In genomic region chr13:28947740-28948441, GRCm38 (mm10) we compare ENCODE assay signal across 8 mouse cellular contexts. TPM values are rescaled to one million over a fixed set of nuclear protein-coding genes. Genes with fewer than 3 reads are reported as not detected.
DNase-seq lines count a peak whose midpoint lies in the region; ATAC-seq and TF ChIP-seq lines count a peak whose summit lies in the region.

No protein-coding gene starts in this region.

- H3K27me3 ChIP-seq in heart, embryonic 13.5 days (replicated peaks): no peaks in the 10 kb centered on the region
- no peaks in the 10 kb centered on the region for H3K27me3 ChIP-seq in hindbrain, postnatal 0 days (ENCODE audit: insufficient read depth, low read length)
- no peaks in the 10 kb centered on the region for H3K27me3 ChIP-seq in midbrain, embryonic 12.5 days

- 35% methylated on average over 7 of the region's 7 CpGs for WGBS in heart, embryonic 13.5 days
- 27% methylated on average over 7 of the region's 7 CpGs for WGBS in hindbrain, postnatal 0 days
- 22% methylated on average over 7 of the region's 7 CpGs for WGBS in midbrain, embryonic 12.5 days

- peaks cover 25% of the 10 kb centered on the region for H3K4me1 ChIP-seq in heart, embryonic 13.5 days
- H3K4me1 ChIP-seq in hindbrain, postnatal 0 days (ENCODE audit: insufficient read depth, low read length): 0 out of 2 replicates have a peak, but pooled peaks cover 7% of the 10 kb centered on the region
- H3K4me1 ChIP-seq in midbrain, embryonic 12.5 days: peaks cover 23% of the 10 kb centered on the region

- H3K36me3 ChIP-seq in heart, embryonic 13.5 days: peaks cover 10% of the 10 kb centered on the region
- H3K36me3 ChIP-seq in hindbrain, postnatal 0 days (ENCODE audit: insufficient read depth, low read length): no peaks in the 10 kb centered on the region
- peaks cover 11% of the 10 kb centered on the region; the same call in 1 of the 2 replicates for H3K36me3 ChIP-seq in midbrain, embryonic 12.5 days

- peak overlapping the region; percentile 67 for H3K27ac ChIP-seq in heart, embryonic 13.5 days (replicated peaks)
- H3K27ac ChIP-seq in hindbrain, postnatal 0 days: peak overlapping the region; percentile 68; the same call in 1 of the 2 replicates
- H3K27ac ChIP-seq in midbrain, embryonic 12.5 days (replicated peaks): peak overlapping the region; percentile 88

- H3K4me3 ChIP-seq in heart, embryonic 13.5 days: peak overlapping the region; percentile 100
- peak overlapping the region; percentile 68 for H3K4me3 ChIP-seq in hindbrain, postnatal 0 days (ENCODE audit: low read length)
- H3K4me3 ChIP-seq in midbrain, embryonic 12.5 days: peak overlapping the region; percentile 45

- no peaks in the 10 kb centered on the region for H3K9me3 ChIP-seq in heart, embryonic 13.5 days
- no peaks in the 10 kb centered on the region for H3K9me3 ChIP-seq in hindbrain, postnatal 0 days (ENCODE audit: low read length)
- H3K9me3 ChIP-seq in midbrain, embryonic 12.5 days: no peaks in the 10 kb centered on the region

- no peak for TF ChIP-seq CTCF in hindbrain, postnatal 0 days (IDR thresholded peaks at IDR 0.05; ENCODE audit: low read depth)

- no peak for DNase-seq in heart, adult 9 months (ENCODE audit: low spot score in 2 of 2)
- peak; percentile 57 for DNase-seq in embryo, embryonic 11 days
- DNase-seq in hindbrain, postnatal 0 days (ENCODE audit: low spot score): peak; percentile 40
- no peak for DNase-seq in right cerebral cortex, adult 2 months (ENCODE audit: low spot score in 2 of 2)
- no peak for DNase-seq in cerebellum, postnatal 14 days
- DNase-seq in c-Kit-positive CD71-positive TER-119-positive erythroid progenitor cells, embryonic 14.5 days (ENCODE audit: low spot score): no peak

- H3K9ac ChIP-seq in heart, embryonic 13.5 days: peak overlapping the region; percentile 34
- peak overlapping the region; percentile 60 for H3K9ac ChIP-seq in hindbrain, postnatal 0 days (replicated peaks; ENCODE audit: low read length)
- peak overlapping the region; percentile 56 for H3K9ac ChIP-seq in midbrain, embryonic 12.5 days (replicated peaks)

- no peak for ATAC-seq in heart, embryonic 13.5 days (ENCODE audit: extremely low read depth, insufficient number of reproducible peaks, low FRiP score, low TSS enrichment)
- ATAC-seq in hindbrain, postnatal 0 days: no peak
- peak; percentile 24; the same call in 1 of the 2 replicates for ATAC-seq in midbrain, embryonic 12.5 days (ENCODE audit: low FRiP score, low read depth)

- H3K4me2 ChIP-seq in heart, embryonic 13.5 days: peak overlapping the region; percentile 73
- H3K4me2 ChIP-seq in hindbrain, postnatal 0 days (ENCODE audit: low read depth, low read length): peak overlapping the region; percentile 70
- H3K4me2 ChIP-seq in midbrain, embryonic 12.5 days (replicated peaks): peak overlapping the region; percentile 65

RNA-seq across cellular contexts. Expression of gene Sox4, which starts 5.6 kb away (rescaled TPM):
- polyA plus RNA-seq in heart, embryonic 13.5 days (2015; fragmentation: Nextera tagmentation; extraction: Ambion mirVana): 37.1 and 37.9 TPM in 2 replicates
- total RNA-seq in hindbrain, postnatal 0 days (2014; rRNA removed): 127 and 153 TPM in 2 replicates
- polyA plus RNA-seq in hindbrain, postnatal 0 days (2015; fragmentation: Nextera tagmentation; extraction: Ambion mirVana): 97.5 and 100 TPM in 2 replicates
- polyA plus RNA-seq in midbrain, embryonic 12.5 days (2016; fragmentation: Nextera tagmentation; extraction: Ambion mirVana): 263 and 303 TPM in 2 replicates

Comparison
In these comparisons a context has a peak if more than half of its experiments do, and no peak if none do; other contexts are left out.
1. H3K4me3 ChIP-seq: peak in every context shown above with its lines; median percentile 100 in heart, embryonic 13.5 days; 68 in hindbrain, postnatal 0 days; 45 in midbrain, embryonic 12.5 days.
2. DNase-seq: peak in embryo, embryonic 11 days (single experiment) and hindbrain, postnatal 0 days (single experiment); none in heart, adult 9 months (0 of 2), right cerebral cortex, adult 2 months (0 of 2), cerebellum, postnatal 14 days (0 of 2) and c-Kit-positive CD71-positive TER-119-positive erythroid progenitor cells, embryonic 14.5 days (single experiment).
3. Peak in every context shown above with its lines, with median percentiles within 50 percentile points of each other: H3K27ac ChIP-seq, H3K4me2 ChIP-seq and H3K9ac ChIP-seq.